Mouse (Mus musculus) WW6 (cell line): ENCODE measurements around the gene Ssu72.
"Not testable (repeated sequence)": the region's sequence is repeated elsewhere in the genome, so short reads cannot be mapped to it uniquely, and the experiment has no call there.

ENCODE experiments used
- DNase-seq: peaks from one replicate; pipeline ENCODE4 v3.0.0-alpha.2; 2013; ENCODE audit warnings: low read depth, low spot score

Gene Ssu72

DNA sequence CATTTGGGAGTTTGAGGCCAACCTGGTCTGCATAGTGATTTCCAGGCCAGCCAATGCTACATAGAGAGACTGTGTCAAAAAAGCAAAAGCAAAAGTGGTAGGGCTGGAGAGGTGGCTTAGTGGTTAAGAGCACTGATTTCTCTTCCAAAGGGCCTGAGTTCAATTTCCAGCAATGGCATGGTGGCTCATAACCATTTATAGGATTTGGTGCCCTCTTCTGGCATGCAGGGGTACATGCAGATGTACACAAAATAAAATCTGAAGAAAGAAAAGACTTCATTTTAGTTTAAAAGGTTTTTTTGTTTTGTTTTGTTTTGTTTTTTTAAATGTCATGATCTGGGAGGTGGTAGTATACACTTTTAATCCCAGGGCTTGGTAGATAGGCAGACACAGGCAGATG is 4.2 kb upstream of the Ssu72 start:
- no peak for DNase-seq

DNA sequence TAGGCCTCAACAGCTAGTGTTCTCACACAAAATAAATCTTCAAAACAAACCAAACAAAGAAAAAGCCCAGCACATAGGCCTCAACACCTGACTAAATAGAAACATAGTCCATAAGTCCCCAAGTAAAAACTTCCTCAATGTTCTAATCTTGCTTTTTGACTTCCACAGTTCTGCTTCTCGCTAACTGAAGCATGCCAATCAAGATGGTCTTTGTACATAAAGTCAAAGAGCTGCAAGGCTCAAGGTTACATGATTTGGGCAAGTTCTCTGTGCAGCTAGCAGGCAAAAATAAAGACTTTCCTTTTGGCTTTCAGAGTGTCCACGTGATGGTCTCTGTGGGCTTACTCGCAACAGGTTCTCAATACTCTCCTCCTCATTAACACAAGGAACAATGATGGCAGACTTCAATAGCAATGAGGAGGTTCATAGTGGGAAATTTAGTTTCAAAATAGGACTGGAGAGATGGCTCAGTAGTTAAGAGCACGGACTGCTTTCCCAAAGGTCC is 1.1 kb upstream of the Ssu72 start:
- no peak for DNase-seq

DNA sequence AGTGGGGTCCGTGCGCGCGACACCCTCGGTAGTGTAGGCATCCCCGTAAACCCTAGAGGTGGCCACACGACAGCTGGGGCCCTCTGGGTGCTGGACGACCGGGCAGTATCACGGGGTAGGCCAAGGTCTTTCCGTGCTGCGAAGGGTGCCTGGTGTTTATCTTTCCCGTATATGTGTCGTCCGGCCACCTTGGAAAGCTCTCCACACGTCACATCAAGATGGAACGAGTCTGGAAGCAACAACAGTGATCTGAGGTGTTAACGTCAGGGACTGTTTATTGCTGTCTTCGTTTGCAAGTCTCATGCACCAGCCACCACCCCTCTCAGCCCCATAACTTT is 961 bp downstream of the Ssu72 start:
- no peak for DNase-seq

DNA sequence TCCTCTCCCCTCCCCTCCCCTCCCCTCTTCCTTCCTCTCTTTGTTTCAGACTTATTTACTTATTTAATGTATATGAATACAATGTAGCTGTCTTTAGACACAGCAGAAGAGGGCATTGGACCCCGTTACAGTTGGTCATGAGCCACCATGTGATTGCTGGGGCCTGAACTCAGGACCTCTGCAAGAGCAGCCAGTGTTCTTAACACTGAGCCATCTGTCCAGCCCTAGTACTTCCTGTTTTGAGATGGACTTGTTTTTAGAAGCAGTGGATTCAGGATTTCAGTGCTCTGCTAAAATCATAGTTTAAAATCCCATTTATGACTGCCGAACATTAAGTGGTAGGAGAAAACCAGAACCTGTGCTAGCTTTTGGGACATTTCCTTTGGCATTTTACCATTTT is 4.0 kb downstream of the Ssu72 start:
- DNase-seq, result no peak

DNA sequence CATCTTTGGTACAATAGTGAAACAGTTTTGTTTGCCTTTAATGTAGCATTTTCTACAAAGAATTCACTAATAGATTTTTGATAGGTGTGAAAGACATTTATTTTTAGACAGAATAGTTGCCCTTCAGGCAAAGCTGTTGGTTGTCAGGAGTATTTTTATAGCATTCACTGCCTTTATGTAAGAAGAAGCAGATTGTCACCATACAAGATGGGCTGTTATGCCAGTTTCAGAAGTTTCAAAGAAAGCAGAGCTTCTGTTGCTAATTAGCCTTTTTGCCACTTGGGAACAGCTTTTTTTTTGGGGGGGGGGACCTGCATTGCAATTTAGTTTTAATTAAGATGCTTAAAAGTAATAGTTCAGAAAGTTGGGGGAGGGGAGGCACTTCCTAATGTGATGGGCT is 4.4 kb downstream of the Ssu72 start:
- DNase-seq, result no peak

DNA sequence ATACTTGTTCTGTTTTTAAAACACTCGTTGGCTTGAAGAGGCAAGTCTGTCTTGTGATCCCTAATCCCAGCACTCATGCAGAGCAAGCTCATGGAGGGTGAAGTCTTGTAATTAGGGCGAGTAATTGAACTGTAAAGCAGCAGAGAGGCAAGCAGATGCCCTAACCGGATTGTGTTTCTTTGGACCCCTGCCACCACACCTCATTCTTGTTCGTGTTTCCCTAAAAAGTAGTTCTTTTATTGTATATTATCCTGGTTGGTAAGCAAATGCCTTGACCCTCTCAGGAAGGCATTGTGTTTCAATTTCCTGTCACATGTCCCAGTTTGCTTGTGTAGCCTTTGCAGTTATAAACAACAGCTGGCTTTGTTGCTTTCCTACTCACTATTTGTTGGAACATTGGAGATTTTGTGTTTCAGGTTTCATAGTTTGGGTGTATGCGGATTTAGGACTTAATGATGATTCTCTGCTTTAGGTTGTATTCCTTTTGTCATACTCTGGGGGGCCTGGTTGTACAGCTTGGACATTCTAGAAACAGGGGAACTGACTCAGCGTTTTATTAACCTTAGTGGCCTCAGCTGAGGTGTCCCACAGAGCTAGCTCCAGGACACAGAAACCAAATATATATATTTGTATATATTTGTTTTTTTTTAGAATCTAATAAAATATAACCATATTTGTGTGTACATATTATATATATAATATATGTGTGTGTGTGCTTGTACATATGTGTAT is 6.1 kb downstream of the Ssu72 start:
- DNase-seq, result no peak

DNA sequence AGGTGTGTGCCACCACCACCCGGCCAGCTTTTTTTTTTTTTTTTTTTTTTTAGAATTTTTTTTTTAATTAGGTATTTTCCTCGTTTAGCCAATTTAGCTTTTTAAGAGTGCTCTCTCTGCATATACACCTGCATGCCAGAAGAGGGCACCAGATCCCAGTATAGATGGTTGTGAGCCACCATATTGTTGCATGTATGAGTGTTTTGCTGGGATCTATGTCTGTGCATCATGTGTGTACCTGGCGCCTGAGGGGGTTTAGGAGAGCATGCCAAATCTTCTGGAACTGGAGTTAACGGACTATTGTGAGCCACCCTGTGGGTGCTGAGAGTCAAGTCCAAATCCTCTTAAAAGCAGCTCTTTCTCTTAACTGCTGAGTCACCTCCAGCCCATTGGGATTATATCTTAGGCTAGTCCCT is 17.1 kb downstream of the Ssu72 start:
- DNase-seq, result no peak

DNA sequence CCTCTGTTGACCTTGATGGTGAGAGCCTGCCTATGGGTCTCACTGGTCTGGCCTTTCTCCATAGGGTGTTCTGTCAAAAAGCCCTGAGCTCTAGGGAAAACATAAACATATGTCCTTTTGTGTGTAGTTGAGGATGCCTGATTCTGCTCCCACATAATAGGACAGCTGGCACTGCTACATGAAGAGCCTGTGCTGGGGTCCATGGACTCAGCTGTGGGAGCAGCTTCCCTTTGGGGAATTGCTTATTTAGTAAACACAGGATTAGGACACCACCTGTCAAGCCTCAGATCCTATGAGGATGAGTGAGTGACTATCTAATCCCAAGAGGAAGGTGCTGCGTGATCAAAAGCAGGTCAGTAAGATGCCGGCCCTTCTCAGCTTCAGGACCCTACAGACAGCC is 23.4 kb downstream of the Ssu72 start:
- DNase-seq, result no peak

DNA sequence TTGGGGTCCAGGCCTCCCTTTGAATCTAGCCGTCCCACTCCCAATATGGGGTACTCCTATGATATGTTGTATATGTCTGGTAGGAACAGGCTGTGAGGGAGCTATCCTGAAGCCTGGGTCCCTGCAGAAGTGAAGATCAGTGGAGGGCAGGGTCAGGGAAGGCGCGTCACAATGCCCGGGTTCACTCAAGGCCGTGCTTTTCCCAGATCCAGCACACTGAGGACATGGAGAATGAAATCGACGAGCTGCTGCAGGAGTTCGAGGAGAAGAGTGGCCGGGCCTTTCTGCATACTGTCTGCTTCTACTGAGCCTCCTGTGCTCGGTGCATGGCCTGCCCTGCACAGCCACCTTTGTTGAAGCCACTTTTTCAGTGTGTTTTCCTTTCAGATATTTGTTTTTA is 28.7 kb downstream of the Ssu72 start:
- DNase-seq, result no peak

DNA sequence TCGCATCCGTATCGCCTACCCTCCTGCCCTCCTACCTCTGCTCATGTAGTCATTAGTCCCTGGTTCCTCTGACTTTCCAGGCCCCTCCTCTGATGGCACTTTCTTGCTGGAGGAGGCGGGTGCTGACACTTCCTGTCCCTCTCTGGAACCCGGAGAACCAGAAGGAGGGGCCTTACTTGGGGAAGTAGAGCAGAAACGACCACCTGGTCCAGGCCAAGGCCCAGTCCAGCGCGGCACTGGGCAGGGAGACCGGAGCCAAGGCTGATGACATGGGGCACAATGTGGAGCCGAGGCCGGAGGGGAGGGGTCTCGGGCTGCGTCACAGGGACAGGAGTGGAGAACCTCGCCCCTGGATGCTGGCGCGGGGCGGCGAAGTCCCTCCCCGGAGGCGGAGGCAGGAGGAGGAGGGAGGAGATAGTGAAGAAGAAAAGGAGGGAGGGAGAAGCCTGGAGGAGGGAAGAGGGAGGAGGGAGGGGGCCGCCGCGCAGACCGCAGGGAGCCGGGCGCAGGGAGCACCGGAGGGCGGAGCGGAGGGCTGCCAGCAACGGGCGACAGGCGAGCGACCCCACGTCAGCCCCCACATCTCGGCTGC is 29.8 kb downstream of the Ssu72 start, which contains the start of gene Tmem240:
TSS of gene Tmem240 (plus strand) at position 451 of the 592 bp plus-strand sequence.
- peak; percentile 67 for DNase-seq

DNA sequence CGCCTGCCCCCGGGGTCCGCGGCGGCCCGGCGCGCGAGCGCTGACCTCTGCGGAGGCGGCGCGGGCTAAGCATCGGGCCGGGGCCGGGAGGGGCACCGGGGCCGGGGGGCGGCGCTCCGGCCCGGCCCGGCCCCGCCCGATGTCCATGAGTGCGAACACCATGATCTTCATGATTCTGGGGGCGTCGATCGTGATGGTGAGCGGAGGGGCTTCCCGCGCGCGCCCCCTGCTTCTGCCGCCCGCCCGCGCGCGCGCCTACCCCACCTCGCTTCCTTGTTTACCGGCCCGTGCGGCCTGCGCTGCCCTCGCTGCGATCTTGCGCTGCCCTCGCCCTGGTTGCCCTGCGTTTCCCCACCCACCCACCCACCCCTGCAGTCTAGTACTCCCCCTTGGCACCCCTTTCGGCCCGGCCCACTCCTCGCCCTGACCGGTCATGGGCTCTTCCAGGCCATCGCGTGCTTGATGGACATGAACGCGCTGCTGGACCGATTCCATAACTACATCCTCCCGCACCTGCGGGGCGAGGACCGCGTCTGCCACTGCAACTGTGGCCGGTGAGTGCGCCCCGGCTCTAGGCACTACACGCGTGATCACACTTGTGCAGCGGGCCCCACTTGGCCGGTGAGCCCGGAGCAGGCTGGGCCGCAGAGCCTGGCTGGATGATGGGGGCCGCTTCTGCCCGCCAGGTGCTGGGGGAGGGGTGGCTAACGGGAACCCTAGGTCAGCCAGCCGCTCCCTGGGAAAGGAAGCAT is 30.5 kb downstream of the Ssu72 start:
- no peak for DNase-seq

DNA sequence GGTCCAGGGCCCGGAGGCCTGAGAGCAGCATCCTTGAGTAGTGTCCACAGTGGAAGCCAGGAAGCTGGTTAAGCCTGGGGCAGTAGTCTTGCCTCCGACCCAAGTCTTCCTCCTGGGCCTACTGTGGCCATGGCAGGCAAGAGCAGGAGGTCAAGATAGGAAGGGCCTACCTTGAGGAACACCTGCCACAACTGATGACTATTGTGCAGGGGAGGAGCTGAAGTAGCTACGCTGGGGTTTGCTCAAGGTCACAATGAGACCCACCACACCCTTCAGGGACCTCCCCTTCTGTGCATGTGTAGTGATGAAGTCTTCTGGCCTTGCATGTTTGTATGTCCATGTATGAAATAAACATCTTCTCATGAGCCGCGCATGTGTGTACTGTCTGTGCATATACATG is 31.2 kb downstream of the Ssu72 start:
- DNase-seq, result no peak

DNA sequence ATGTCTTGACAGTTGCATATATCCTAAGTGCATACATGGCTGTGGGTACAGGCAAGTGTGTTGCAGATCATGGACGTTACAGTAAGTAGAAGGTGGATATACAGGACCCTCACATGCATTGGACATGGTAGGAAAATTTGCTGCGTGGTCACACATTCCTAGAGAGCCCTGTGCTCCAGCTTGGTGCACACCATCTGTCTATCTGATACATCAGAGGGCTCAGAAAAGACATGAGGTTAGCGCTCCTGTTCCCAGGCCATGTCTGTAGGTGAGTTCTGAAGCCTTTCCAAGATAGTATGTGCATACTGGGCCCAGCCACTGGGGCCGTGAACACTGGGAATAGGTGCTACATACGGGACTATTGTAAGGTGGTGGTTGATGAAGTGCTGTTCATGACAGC is 31.8 kb downstream of the Ssu72 start:
- no peak for DNase-seq

DNA sequence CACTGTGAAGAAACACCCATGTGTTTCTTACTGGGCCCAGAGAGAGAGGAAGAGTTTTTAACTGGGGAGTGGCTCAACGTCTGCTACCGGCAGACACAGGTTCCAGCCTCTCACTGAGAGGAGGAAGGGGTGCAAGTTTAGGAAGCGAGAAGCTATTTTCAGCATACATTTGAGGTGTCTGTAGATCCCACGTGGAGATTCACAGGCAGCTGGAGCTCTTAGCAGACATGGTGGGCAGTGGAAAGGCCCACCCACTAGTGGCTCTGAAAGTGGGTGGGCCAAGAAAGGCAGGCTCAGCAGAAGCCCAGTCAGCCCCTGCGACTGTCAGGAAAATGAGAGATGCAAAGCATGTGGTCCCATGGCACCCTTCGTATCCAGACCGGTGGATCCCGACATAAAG is 33.7 kb downstream of the Ssu72 start:
- no peak for DNase-seq

DNA sequence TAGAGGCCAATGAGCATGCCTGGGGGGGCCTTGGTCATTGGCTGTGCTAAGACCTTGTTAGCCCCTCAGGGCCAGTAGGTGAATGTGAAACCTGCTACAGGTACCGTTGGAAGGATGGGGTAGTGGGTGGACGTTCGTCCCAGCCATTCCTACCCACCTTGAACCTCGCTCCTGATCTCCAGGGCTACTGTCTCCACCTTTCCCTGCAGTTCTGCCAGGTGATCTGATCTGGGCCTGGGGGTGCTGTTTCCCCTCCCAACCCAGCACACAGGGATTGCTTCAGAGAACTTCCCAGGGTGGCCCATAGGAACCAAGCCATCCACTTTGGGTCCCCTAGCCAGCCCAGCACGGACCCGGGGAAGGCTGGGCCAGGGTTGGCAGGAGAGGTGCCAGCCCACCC is 34.6 kb downstream of the Ssu72 start:
- no peak for DNase-seq

DNA sequence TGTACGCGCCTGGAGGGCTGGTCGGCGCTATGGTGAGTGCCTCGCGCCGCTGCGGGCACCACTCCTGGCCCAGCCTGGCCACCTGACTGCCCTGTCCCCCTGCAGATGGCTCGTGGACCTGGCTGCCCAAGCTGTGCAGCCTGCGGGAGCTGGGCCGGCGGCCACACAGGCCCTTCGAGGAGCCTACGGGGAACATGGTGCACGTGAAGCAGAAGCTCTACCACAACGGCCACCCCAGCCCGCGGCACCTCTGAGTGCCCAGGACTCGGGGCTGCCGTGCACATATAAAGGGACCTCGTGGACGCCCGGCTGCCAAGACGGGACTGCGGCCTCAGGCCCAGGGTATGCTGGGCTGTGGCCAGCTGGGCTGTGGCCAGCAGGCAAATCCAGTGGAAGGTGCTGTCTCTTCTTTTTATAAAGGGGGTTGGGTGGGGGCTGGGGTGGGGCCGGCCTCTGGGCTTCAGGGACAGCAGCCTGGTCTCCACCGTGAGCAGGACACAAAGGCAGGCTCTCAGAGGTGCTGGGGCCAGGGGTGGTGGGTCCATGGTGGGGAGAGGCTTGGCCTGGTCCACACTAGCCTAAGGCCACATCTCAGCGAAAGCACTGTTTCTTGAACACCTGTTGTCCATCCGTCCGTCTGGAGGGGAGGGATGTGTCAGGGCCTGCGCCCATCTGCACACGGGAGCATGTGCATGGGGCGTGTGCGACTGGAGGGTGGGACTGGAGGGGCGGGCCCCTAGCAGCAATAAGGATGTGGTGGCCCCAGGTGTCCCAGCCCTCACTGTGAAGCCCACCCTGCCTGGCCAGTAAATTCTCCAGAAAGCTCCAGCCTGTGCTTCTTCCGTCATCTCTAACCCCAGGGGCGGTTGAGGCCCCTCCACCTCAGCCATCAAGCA is 35.4 kb downstream of the Ssu72 start:
- no peak for DNase-seq

DNA sequence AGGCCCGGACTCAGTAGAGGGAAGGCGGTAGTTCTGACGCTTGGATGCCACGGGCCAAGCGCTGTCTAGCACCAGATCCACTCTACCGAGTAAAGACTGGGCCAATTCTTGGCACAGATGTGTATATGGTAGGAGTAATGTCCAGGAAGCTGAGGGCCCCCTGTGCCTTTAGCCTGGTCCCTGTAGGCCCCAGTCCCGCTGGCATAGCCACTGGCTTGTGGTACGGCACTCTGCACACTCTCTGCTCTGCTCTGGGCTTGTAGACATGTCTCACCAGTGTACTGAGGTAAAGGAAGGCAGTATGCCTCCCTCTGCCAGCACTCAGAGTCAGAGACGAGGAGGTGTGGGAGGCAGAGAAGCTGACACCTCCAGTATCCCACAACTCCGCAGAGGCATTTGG is 36.1 kb downstream of the Ssu72 start:
- not testable (repeated sequence) for DNase-seq

DNA sequence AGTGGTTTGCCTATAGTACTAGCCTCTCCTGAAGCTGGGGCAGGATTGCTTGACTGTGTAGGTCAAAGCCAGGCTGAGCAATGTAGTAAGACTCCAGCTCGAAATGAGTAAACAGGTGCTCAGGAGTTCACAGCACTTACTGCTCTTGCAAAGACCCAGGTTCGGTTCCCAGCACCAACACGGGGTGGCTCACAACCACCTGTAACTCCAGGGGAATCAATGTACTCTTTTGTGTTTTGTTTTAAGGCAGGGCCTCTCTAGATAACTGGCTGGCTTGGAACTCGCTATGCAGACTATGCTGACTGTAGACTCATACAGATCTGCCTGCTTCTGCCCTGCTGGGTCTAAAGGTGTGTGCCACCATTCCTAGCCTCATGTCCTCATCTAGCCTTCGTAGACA is 38.1 kb downstream of the Ssu72 start:
- DNase-seq, result no peak

DNA sequence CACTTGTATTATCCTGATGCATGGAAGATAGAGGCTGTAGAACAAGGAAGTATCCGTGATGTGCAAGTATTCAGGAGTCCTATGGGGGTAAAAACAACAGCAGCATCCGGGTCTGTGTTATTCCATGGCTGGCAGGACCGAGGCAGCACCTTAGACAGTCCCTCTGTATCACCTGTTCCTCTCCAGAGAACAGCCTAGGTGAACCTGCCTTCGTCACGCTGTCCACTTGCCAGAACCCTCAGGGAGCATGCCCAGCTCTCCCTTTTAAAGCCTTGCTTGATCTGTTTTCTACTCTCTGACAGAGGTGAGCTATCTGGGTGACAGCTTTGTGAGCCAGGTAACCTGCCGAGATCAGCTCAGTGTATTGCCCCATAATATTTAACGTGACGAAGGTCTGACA is 39.9 kb downstream of the Ssu72 start:
- no peak for DNase-seq

DNA sequence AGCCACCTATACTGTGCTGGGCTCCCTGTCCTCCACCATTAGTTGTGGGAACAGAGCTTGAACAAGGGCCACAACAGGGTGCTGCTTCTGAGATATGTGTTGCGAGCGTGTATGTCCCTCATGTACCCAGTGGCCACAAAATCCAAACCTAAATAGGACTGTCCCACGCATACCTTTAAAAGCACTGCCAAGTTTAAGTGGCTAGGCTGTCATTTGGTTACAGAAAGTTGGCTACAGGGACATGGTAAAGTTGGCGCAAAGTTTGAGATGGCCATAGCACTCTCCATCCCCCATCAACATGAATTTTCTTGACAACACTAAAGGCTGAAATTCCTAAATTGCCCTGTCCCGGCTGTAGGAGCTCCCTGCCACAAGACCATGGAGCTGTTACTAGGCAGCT is 40.5 kb downstream of the Ssu72 start:
- no peak for DNase-seq

DNA sequence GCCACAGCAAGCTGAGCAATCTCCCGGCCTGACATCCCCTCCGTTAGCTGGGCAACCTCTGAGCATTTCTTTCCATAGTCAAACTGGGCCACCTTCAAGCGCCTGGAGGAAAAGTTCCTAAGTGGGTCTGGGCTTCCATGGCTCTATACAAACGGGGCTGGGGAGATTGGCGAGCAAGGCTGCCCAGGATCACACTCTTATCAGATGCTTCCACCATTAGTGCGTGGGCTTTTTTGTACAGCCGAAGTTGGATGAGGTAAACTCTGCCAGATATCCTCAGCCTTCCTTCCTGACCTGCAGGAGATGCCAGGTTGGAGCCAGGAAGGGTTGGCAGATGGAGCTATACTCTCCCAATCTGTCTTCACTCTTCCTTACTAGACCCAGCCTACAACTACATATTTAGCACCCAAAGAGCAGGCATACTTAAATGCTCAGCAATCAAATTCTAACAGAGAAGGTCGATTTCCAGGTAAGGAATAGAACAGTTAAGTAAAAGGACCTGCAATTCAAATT is 41.5 kb downstream of the Ssu72 start:
- DNase-seq, result no peak
